Mouse (Mus musculus) stomach, embryonic 16.5 days (tissue): ENCODE measurements around the gene Sema5b. TPM values are rescaled to one million over a fixed set of nuclear protein-coding genes. Genes with fewer than 3 reads are reported as not detected.

Experiments
- ATAC-seq: fragments of 200-750 bp; cut with Nextera tagmentation; 2 replicates; pipeline ENCODE4 v1.8.0; 2017; ENCODE audit warnings: moderate number of reproducible peaks, moderate TSS enrichment; ENCODE audit not compliant: insufficient read depth, low FRiP score
- H3K27ac ChIP-seq: fragments of 300-500 bp; sonication (generic); 2 replicates; pipeline ENCODE4 v1.5.1; 2014; ENCODE audit warnings: low read length
- H3K27me3 ChIP-seq: fragments of 300-500 bp; sonication (generic); 2 replicates; pipeline ENCODE4 v1.6.1; 2014; ENCODE audit warnings: low read length, control low read depth, mixed read lengths; ENCODE audit not compliant: control insufficient read depth, insufficient read depth
- H3K36me3 ChIP-seq: fragments of 300-500 bp; sonication (generic); 2 replicates; pipeline ENCODE4 v1.6.1; 2014; ENCODE audit warnings: low read length; ENCODE audit not compliant: control insufficient read depth, insufficient read depth
- H3K4me1 ChIP-seq: fragments of 300-500 bp; sonication (generic); 2 replicates; pipeline ENCODE4 v1.6.1; 2014; ENCODE audit warnings: low read length, control low read depth, mixed read lengths; ENCODE audit not compliant: control insufficient read depth, insufficient read depth
- H3K4me2 ChIP-seq: fragments of 300-500 bp; sonication (generic); 2 replicates; pipeline ENCODE4 v1.6.1; 2014; ENCODE audit warnings: low read depth, low read length, mixed read lengths
- H3K4me3 ChIP-seq: fragments of 300-500 bp; sonication (generic); replicated peaks from 2 replicates; pipeline ENCODE4 v1.5.1; 2014; ENCODE audit warnings: mild to moderate bottlenecking, low read length
- H3K9ac ChIP-seq: fragments of 300-500 bp; sonication (generic); 2 replicates; pipeline ENCODE4 v1.6.1; 2014; ENCODE audit warnings: low read length
- H3K9me3 ChIP-seq: fragments of 300-500 bp; sonication (generic); replicated peaks from 2 replicates; pipeline ENCODE4 v1.6.1; 2016; ENCODE audit warnings: low read length, control low read depth; ENCODE audit not compliant: control insufficient read depth
- WGBS: fragments of 180-500 bp; shearing (Covaris S2); extraction: QIAGEN DNeasy Blood & Tissue Kit; methylation state at CpG from one replicate; pipeline ENCODE4 v1.1.7; 2014; 5-methylcytosine and 5-hydroxymethylcytosine counted together
- polyA plus RNA-seq: library from polyadenylated mRNA; unstranded; fragments of >200 nt; fragmentation: Nextera tagmentation; extraction: Ambion mirVana; gene quantifications from 2 replicates; pipeline ENCODE4 v1.2.1, GENCODE M21; 2015

Sema5b gene
- polyA plus RNA-seq: 3.8 and 5.3 TPM in 2 replicates

- Histone ChIP-seq H3K4me1 (peaks cover 13% of the 10 kb centered on the region), H3K4me2 (peak within 1 kb of the TSS; percentile 96), H3K9me3 (no peaks in the 10 kb centered on the region), H3K9ac (peak within 1 kb of the TSS; percentile 70), H3K27me3 (peaks cover 42% of the 10 kb centered on the region), H3K27ac (no peak within 1 kb of the TSS; the same call in 1 of the 2 replicates), H3K36me3 (no peaks in the 10 kb centered on the region), H3K4me3 (peak within 1 kb of the TSS; percentile 59)
- under 1% methylated on average over 52 of the region's 54 CpGs for WGBS
- ATAC-seq: peak; percentile 84
These were observed at the start of gene Sema5b for GRCm38 (mm10) chr16:35541117-35541641. TSS of gene Sema5b (plus strand) at chr16:35541145.

DNA sequence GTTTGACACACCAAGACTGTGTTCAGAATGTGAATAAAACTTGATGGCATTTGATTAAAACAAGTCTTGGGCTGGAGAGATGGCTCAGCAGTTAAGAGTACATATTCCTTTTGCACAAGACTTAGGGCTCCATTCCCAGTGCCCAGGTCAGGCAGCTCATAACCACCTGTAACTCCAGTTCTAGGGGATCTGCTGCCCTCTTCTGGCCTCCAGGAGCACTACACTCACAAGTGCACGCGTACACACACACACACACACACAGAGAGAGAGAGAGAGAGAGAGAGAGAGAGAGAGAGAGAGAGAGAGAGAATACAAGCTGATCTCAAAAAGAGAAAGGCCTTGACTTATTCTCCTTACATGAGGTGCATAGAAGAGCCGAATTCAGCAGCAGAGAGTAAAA, 40.6 kb upstream of the Sema5b start:
- no peak for ATAC-seq
- Histone ChIP-seq H3K4me3 (no peak overlapping the region), H3K36me3 (no peaks in the 10 kb centered on the region), H3K27me3 (no peaks in the 10 kb centered on the region), H3K4me1 (no peaks in the 10 kb centered on the region), H3K4me2 (no peak overlapping the region), H3K27ac (no peak overlapping the region), H3K9me3 (peaks cover 3% of the 10 kb centered on the region; the same call in 1 of the 2 replicates), H3K9ac (no peak overlapping the region)
- WGBS: 93% methylated on average over 3 of the region's 3 CpGs

DNA sequence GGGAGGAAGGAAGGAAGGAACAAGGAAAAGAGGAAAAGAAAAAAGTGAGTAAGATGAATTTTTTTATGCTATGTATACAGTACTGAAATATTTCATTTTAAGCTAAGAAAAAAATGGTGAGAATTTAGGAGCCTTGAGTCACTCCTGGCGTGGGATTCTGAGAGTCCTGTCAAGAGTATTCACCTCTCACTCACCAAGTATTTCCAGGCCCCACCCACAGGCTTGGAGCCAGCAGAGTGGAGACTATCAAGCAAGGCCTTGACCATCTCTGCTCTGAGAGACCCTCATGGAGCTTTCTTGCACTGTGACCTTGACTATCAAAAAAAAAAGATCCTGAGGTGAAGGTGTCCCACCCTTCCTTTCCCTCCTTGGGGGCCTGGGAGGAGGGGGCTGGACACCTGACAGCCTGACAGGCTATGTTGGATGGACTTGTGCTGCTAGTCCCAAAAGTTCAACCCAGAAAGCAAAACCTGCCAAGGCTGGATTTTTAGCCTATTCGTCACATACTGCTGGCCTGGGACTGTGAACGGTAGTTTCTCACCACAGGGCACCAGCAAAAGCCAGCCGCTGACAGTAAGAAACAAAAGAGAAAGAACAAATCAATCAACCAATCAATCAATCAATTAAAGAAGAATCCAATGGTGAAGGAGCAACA, 39.7 kb upstream of the Sema5b start:
- no peaks in the 10 kb centered on the region for H3K36me3 ChIP-seq
- 56% methylated on average over 4 of the region's 4 CpGs for WGBS
- H3K27me3 ChIP-seq: no peaks in the 10 kb centered on the region
- no peak overlapping the region for H3K27ac ChIP-seq
- H3K4me3 ChIP-seq: no peak overlapping the region
- H3K4me2 ChIP-seq: no peak overlapping the region
- H3K9me3 ChIP-seq: peaks cover 3% of the 10 kb centered on the region; the same call in 1 of the 2 replicates
- no peak for ATAC-seq
- no peak overlapping the region for H3K9ac ChIP-seq
- H3K4me1 ChIP-seq: no peaks in the 10 kb centered on the region

DNA sequence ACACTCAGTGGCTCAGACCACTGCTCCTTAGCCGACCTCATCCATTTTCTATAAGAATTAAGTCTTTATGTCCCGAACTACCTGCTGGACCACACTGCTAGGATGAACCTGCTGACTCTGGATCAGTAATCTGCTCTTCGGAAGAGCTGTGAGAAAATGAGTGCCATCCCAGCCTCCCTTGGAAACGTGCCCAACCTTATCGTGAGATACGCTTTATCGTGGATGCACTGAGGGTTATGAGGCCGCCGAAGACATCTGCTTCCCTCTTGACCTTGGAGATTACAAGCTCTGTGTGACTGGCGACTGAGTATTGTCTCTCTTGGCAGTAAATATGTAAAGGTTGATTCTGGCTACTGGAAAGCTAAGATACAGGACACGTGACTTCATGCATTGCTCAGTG, 38.5 kb upstream of the Sema5b start:
- no peaks in the 10 kb centered on the region for H3K27me3 ChIP-seq
- H3K4me2 ChIP-seq: no peak overlapping the region
- H3K36me3 ChIP-seq: no peaks in the 10 kb centered on the region
- H3K4me1 ChIP-seq: no peaks in the 10 kb centered on the region
- H3K4me3 ChIP-seq: no peak overlapping the region
- 80% methylated on average over 11 of the region's 11 CpGs for WGBS
- ATAC-seq: no peak
- H3K9me3 ChIP-seq: peaks cover 3% of the 10 kb centered on the region; the same call in 1 of the 2 replicates
- no peak overlapping the region for H3K9ac ChIP-seq
- H3K27ac ChIP-seq: no peak overlapping the region

DNA sequence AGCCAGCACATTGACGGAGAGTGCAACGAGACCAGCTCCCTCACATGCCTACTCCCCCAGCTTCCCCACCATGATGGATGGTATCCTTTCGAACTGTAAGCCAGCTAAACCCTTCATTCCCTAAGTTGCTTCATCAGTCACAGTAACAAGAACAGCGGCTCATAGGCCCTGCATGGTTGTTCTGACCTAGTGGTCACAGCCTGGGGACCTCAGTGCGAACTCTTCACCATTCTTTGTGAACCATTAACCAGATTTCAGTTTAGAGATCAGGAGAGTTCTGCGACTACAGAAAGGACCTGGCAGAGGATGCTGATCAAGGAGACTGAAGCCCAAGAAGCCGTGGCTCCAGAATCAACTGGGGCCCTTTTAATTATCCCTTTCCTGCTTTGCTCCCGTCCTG, 36.7 kb upstream of the Sema5b start:
- 81% methylated on average over 8 of the region's 8 CpGs for WGBS
- no peak for ATAC-seq
- no peaks in the 10 kb centered on the region for H3K27me3 ChIP-seq
- no peaks in the 10 kb centered on the region for H3K36me3 ChIP-seq
- H3K9ac ChIP-seq: no peak overlapping the region
- no peak overlapping the region for H3K4me2 ChIP-seq
- no peak overlapping the region for H3K4me3 ChIP-seq
- H3K9me3 ChIP-seq: peaks cover 3% of the 10 kb centered on the region; the same call in 1 of the 2 replicates
- no peak overlapping the region for H3K27ac ChIP-seq
- no peaks in the 10 kb centered on the region for H3K4me1 ChIP-seq

DNA sequence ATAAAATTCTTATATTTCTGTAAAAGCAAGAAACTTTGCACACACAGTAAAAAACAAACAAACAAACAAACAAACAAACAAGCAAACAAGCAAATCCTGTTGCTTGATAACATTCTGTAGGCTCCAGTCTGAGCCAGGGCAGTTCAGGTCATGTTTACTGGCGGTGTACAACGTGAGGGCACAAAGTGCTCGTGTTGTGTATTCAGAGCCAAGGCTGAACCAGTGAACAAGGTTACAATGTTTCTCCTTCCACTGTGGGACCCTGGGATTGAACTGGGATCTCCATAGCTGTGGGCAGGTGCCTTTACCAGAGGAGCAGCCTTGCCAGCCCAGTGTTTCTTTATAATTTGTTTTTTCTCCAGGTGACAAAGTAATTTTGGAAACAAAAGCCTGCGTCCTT, 35.2 kb upstream of the Sema5b start:
- 81% methylated on average over 4 of the region's 4 CpGs for WGBS

GRCm38 (mm10) chr16:35508581-35508980, 32.4 kb upstream of the Sema5b start:
- Histone ChIP-seq H3K36me3 (no peaks in the 10 kb centered on the region), H3K4me3 (no peak overlapping the region), H3K4me2 (no peak overlapping the region), H3K9ac (no peak overlapping the region), H3K9me3 (no peaks in the 10 kb centered on the region), H3K27me3 (no peaks in the 10 kb centered on the region), H3K27ac (no peak overlapping the region), H3K4me1 (no peaks in the 10 kb centered on the region)
- 83% methylated on average over 6 of the region's 6 CpGs for WGBS
- no peak for ATAC-seq

More for the DNA sequence above, 35.2 kb upstream of the Sema5b start:
- Histone ChIP-seq H3K27ac (no peak overlapping the region), H3K4me2 (no peak overlapping the region), H3K27me3 (no peaks in the 10 kb centered on the region), H3K9me3 (no peaks in the 10 kb centered on the region), H3K36me3 (no peaks in the 10 kb centered on the region), H3K4me1 (no peaks in the 10 kb centered on the region), H3K9ac (no peak overlapping the region), H3K4me3 (no peak overlapping the region)
- no peak for ATAC-seq

DNA sequence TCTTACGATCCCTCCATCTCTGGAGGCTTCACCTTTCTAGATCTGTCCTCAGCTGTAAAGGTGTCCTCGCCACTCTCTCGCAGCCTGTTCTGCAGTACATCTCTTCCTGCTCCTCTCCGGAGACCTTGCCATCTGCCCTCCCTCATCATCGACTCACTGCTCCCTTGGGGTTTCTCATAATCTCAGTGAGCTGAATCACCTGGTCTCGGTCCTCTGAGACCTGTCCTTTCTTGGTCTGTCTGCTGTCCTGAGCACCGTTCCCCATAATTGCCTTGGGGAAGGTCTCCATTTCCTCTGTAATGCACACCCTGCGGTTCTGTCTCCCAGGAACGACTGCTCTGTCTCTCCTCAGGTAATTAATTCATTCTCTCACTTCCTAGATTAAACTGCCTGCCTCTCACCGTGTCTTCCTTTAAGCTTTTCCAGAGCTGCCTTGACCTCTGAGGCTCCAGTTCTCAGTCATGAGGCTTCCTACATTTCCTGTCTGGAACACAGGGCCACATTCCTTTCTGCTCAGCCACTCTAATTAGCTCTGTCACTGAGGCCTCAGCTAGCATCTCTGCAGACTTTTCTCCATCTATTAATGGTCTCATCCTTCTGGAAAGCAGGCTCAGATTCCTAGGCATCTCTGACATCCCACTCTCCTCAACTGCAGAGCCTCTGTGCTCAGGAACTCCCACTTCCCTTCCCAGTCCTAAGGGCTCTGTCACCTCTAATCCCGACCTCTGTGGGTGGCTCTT, 31.4 kb upstream of the Sema5b start:
- Histone ChIP-seq H3K4me3 (no peak overlapping the region), H3K27me3 (no peaks in the 10 kb centered on the region), H3K4me2 (no peak overlapping the region), H3K9me3 (no peaks in the 10 kb centered on the region), H3K9ac (no peak overlapping the region), H3K36me3 (no peaks in the 10 kb centered on the region), H3K27ac (no peak overlapping the region), H3K4me1 (no peaks in the 10 kb centered on the region)
- 41% methylated on average over 11 of the region's 11 CpGs for WGBS
- no peak for ATAC-seq

DNA sequence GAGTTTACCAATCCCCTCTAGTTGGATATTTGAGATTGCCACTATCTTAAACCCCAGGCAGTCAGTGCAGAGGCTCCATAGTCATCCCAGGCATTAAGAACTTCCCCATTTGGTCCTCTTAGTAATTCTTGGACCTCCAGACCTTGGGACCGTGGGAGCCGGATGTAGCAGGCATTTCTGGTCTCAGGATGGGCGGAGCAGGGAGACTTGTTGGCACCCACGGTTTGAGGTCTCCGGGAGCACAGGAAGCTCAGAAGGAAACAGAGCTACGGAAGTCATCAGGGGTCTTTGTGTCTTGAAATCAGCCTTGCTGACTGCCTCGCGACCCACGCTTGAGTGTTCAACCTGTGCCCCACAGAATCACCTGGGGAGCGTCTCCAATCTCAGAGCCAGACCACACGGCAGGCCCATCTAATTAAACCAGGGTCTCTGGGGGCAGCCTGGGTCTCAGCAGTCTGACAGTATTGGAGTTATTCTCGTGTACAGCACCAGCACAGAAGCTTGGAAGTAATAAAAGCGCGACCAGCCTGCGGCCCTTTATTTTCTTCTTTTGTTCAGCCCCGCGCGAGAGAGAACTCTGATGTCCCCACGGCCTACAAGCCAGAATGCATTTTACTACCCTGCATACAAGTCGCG, 24.9 kb upstream of the Sema5b start:
- H3K4me3 ChIP-seq: no peak overlapping the region
- ATAC-seq: no peak
- H3K27me3 ChIP-seq: no peaks in the 10 kb centered on the region
- no peak overlapping the region for H3K27ac ChIP-seq
- no peak overlapping the region for H3K9ac ChIP-seq
- no peaks in the 10 kb centered on the region for H3K9me3 ChIP-seq
- no peaks in the 10 kb centered on the region for H3K36me3 ChIP-seq
- peaks cover 6% of the 10 kb centered on the region; the same call in 1 of the 2 replicates for H3K4me1 ChIP-seq
- WGBS: 74% methylated on average over 21 of the region's 21 CpGs
- H3K4me2 ChIP-seq: no peak overlapping the region
